17 mouse cellular contexts compared by ENCODE assay signal in genomic region chr7:115410501-115411230, GRCm38 (mm10).
A peak's percentile ranks its signal among the peaks of the same experiment; 100 is the strongest.
DNase-seq lines count a peak whose midpoint lies in the region; ATAC-seq lines count a peak whose summit lies in the region.
"Had no signal": no experiment of that assay in that cellular context is flagged by ENCODE, and none has a peak within 500 bp of the region (broad histone marks: within the 10 kb centered on the region; RNA-seq: fewer than 3 reads in every experiment).

No protein-coding gene starts in this region.

- peaks cover 34% of the 10 kb centered on the region for H3K4me1 ChIP-seq in forebrain, embryonic 12.5 days
- H3K4me1 ChIP-seq in forebrain, embryonic 15.5 days: peaks cover 12% of the 10 kb centered on the region
- peaks cover 8% of the 10 kb centered on the region for H3K4me1 ChIP-seq in lung, embryonic 16.5 days (replicated peaks; ENCODE audit: control insufficient read depth, insufficient read depth, low read length)
- H3K4me1 ChIP-seq in embryonic facial prominence, embryonic 14.5 days (ENCODE audit: control insufficient read depth, insufficient read depth, low read length): peaks cover 13% of the 10 kb centered on the region; the same call in 1 of the 2 replicates
- peaks cover 22% of the 10 kb centered on the region for H3K4me1 ChIP-seq in limb, embryonic 13.5 days
- H3K4me1 ChIP-seq: liver, embryonic 13.5 days had no signal

- peaks cover 2% of the 10 kb centered on the region; the same call in 1 of the 2 replicates for H3K27me3 ChIP-seq in forebrain, embryonic 12.5 days
- H3K27me3 ChIP-seq in forebrain, embryonic 15.5 days: no peaks in the 10 kb centered on the region
- H3K27me3 ChIP-seq in lung, embryonic 16.5 days (ENCODE audit: control insufficient read depth, insufficient read depth, low read depth, low read length): peaks cover 18% of the 10 kb centered on the region
- H3K27me3 ChIP-seq in embryonic facial prominence, embryonic 14.5 days (replicated peaks; ENCODE audit: control insufficient read depth, insufficient read depth, low read length): no peaks in the 10 kb centered on the region
- H3K27me3 ChIP-seq in limb, embryonic 13.5 days: peaks cover 27% of the 10 kb centered on the region
- H3K27me3 ChIP-seq: liver, embryonic 13.5 days; neural tube, embryonic 13.5 days had no signal

- H3K27ac ChIP-seq in forebrain, embryonic 12.5 days: 0 out of 2 replicates have a peak overlapping the region, but pooled peaks have one; percentile 19
- H3K27ac ChIP-seq in forebrain, embryonic 15.5 days (replicated peaks): no peak overlapping the region
- H3K27ac ChIP-seq in lung, embryonic 16.5 days (ENCODE audit: low read length): no peak overlapping the region
- peak overlapping the region; percentile 40 for H3K27ac ChIP-seq in embryonic facial prominence, embryonic 14.5 days (replicated peaks; ENCODE audit: low read depth, low read length)
- peak overlapping the region; percentile 22; the same call in 1 of the 2 replicates for H3K27ac ChIP-seq in limb, embryonic 13.5 days
- H3K27ac ChIP-seq: kidney, embryonic 15.5 days; liver, embryonic 13.5 days; neural tube, embryonic 13.5 days had no signal

- no peak for ATAC-seq in forebrain, embryonic 12.5 days (ENCODE audit: low FRiP score)
- no peak for ATAC-seq in forebrain, embryonic 15.5 days (replicated peaks)
- peak; percentile 56 for ATAC-seq in lung, embryonic 16.5 days (ENCODE audit: low read depth)
- ATAC-seq in embryonic facial prominence, embryonic 14.5 days (ENCODE audit: low read depth): no peak
- ATAC-seq in limb, embryonic 13.5 days (ENCODE audit: low FRiP score, low read depth): peak; percentile 41; the same call in 1 of the 2 replicates
- ATAC-seq: inflammation-experienced regulatory T-cells, adult 6 months had no signal

- no peak overlapping the region for H3K9ac ChIP-seq in forebrain, embryonic 12.5 days
- no peak overlapping the region for H3K9ac ChIP-seq in forebrain, embryonic 15.5 days (replicated peaks)
- no peak overlapping the region for H3K9ac ChIP-seq in lung, embryonic 16.5 days (ENCODE audit: low read length)
- no peak overlapping the region for H3K9ac ChIP-seq in embryonic facial prominence, embryonic 14.5 days (ENCODE audit: low read depth, low read length)
- no peak overlapping the region for H3K9ac ChIP-seq in limb, embryonic 13.5 days
- H3K9ac ChIP-seq: kidney, embryonic 15.5 days; liver, embryonic 13.5 days; neural tube, embryonic 13.5 days had no signal

- no peak for DNase-seq in lung, postnatal 14 days
- DNase-seq in embryonic facial prominence, embryonic 14.5 days (ENCODE audit: low spot score): peak; percentile 50
- no peak for DNase-seq in spleen, postnatal 10 days (ENCODE audit: low spot score in 2 of 2)
- DNase-seq in T-cell, adult 2 months (ENCODE audit: low spot score): no peak
- DNase-seq: adrenal gland, postnatal 10 days; cerebellum, adult 8-10 months; gastrocnemius, postnatal 25 days; heart, postnatal 36 days; liver, embryonic 13.5 days; thymus, postnatal 25 days had no signal

- H3K4me3 ChIP-seq in forebrain, embryonic 12.5 days (replicated peaks): no peak overlapping the region
- no peak overlapping the region for H3K4me3 ChIP-seq in forebrain, embryonic 15.5 days
- H3K4me3 ChIP-seq in lung, embryonic 16.5 days (ENCODE audit: low read length): no peak overlapping the region
- H3K4me3 ChIP-seq in embryonic facial prominence, embryonic 14.5 days (ENCODE audit: low read depth, low read length): no peak overlapping the region
- H3K4me3 ChIP-seq in limb, embryonic 13.5 days: no peak overlapping the region
- H3K4me3 ChIP-seq: kidney, embryonic 15.5 days; liver, embryonic 13.5 days; neural tube, embryonic 13.5 days had no signal

- H3K4me2 ChIP-seq in forebrain, embryonic 12.5 days: no peak overlapping the region
- no peak overlapping the region for H3K4me2 ChIP-seq in forebrain, embryonic 15.5 days (replicated peaks)
- no peak overlapping the region for H3K4me2 ChIP-seq in lung, embryonic 16.5 days (ENCODE audit: low read depth, low read length)
- H3K4me2 ChIP-seq in embryonic facial prominence, embryonic 14.5 days (ENCODE audit: low read depth, low read length): no peak overlapping the region
- no peak overlapping the region for H3K4me2 ChIP-seq in limb, embryonic 13.5 days (replicated peaks)
- H3K4me2 ChIP-seq: kidney, embryonic 15.5 days; liver, embryonic 13.5 days; neural tube, embryonic 13.5 days had no signal

- H3K36me3 ChIP-seq in forebrain, embryonic 12.5 days (replicated peaks): no peaks in the 10 kb centered on the region
- no peaks in the 10 kb centered on the region for H3K36me3 ChIP-seq in forebrain, embryonic 15.5 days
- no peaks in the 10 kb centered on the region for H3K36me3 ChIP-seq in lung, embryonic 16.5 days (ENCODE audit: control insufficient read depth, insufficient read depth, low read length)
- H3K36me3 ChIP-seq in embryonic facial prominence, embryonic 14.5 days (ENCODE audit: control insufficient read depth, insufficient read depth, low read length): no peaks in the 10 kb centered on the region
- no peaks in the 10 kb centered on the region for H3K36me3 ChIP-seq in limb, embryonic 13.5 days
- H3K36me3 ChIP-seq: kidney, embryonic 15.5 days; liver, embryonic 13.5 days; neural tube, embryonic 13.5 days had no signal

- no peaks in the 10 kb centered on the region for H3K9me3 ChIP-seq in forebrain, embryonic 12.5 days
- no peaks in the 10 kb centered on the region for H3K9me3 ChIP-seq in forebrain, embryonic 15.5 days
- H3K9me3 ChIP-seq in lung, embryonic 16.5 days (ENCODE audit: control insufficient read depth, low read length): no peaks in the 10 kb centered on the region
- no peaks in the 10 kb centered on the region for H3K9me3 ChIP-seq in embryonic facial prominence, embryonic 14.5 days (ENCODE audit: control insufficient read depth, low read length)
- H3K9me3 ChIP-seq in limb, embryonic 13.5 days: no peaks in the 10 kb centered on the region
- H3K9me3 ChIP-seq: kidney, embryonic 15.5 days; liver, embryonic 13.5 days; neural tube, embryonic 13.5 days had no signal

- 75% methylated on average over 17 of the region's 17 CpGs for WGBS in forebrain, embryonic 12.5 days
- 51% methylated on average over 17 of the region's 17 CpGs for WGBS in forebrain, embryonic 15.5 days
- WGBS in lung, embryonic 16.5 days: 43% methylated on average over 17 of the region's 17 CpGs
- 67% methylated on average over 17 of the region's 17 CpGs for WGBS in embryonic facial prominence, embryonic 14.5 days
- 14% methylated on average over 17 of the region's 17 CpGs for WGBS in limb, embryonic 13.5 days

Comparison
In these comparisons a context has a peak if more than half of its experiments do, and no peak if none do; other contexts are left out.
1. H3K27ac ChIP-seq: peak in forebrain, embryonic 12.5 days (single experiment), embryonic facial prominence, embryonic 14.5 days (single experiment) and limb, embryonic 13.5 days (single experiment); none in forebrain, embryonic 15.5 days (single experiment) and lung, embryonic 16.5 days (single experiment).
2. ATAC-seq: peak in lung, embryonic 16.5 days (single experiment) and limb, embryonic 13.5 days (single experiment); none in forebrain, embryonic 12.5 days (single experiment), forebrain, embryonic 15.5 days (single experiment) and embryonic facial prominence, embryonic 14.5 days (single experiment).